Mouse (Mus musculus) neural tube, embryonic 15.5 days (tissue): ENCODE measurements around the gene Il9r. TPM values are rescaled to one million over a fixed set of nuclear protein-coding genes. Genes with fewer than 3 reads are reported as not detected.
"Not testable (repeated sequence)": the region's sequence is repeated elsewhere in the genome, so short reads cannot be mapped to it uniquely, and the experiment has no call there.

ENCODE experiments used
- ATAC-seq: fragments of 200-750 bp; cut with Nextera tagmentation; 2 replicates; pipeline ENCODE4 v1.8.0; 2017; ENCODE audit warnings: mild to moderate bottlenecking, moderate TSS enrichment, moderate library complexity; ENCODE audit not compliant: low FRiP score
- H3K27ac ChIP-seq: fragments of 300-500 bp; sonication (generic); replicated peaks from 2 replicates; pipeline ENCODE4 v1.5.1; 2015; ENCODE audit warnings: mild to moderate bottlenecking, inconsistent platforms
- H3K27me3 ChIP-seq: fragments of 300-500 bp; sonication (generic); replicated peaks from 2 replicates; pipeline ENCODE4 v1.6.1; 2015; ENCODE audit warnings: inconsistent platforms
- H3K36me3 ChIP-seq: fragments of 300-500 bp; sonication (generic); 2 replicates; pipeline ENCODE4 v1.6.1; 2015; ENCODE audit warnings: inconsistent platforms
- H3K4me1 ChIP-seq: fragments of 300-500 bp; sonication (generic); 2 replicates; pipeline ENCODE4 v1.6.1; 2015; ENCODE audit warnings: inconsistent platforms
- H3K4me2 ChIP-seq: fragments of 300-500 bp; sonication (generic); 2 replicates; pipeline ENCODE4 v1.6.1; 2015; ENCODE audit warnings: inconsistent platforms, mild to moderate bottlenecking, moderate library complexity
- H3K4me3 ChIP-seq: fragments of 300-500 bp; sonication (generic); replicated peaks from 2 replicates; pipeline ENCODE4 v1.5.1; 2015; ENCODE audit warnings: mild to moderate bottlenecking, inconsistent platforms
- H3K9ac ChIP-seq: fragments of 300-500 bp; sonication (generic); replicated peaks from 2 replicates; pipeline ENCODE4 v1.6.1; 2015; ENCODE audit warnings: mild to moderate bottlenecking, inconsistent platforms
- H3K9me3 ChIP-seq: fragments of 300-500 bp; sonication (generic); replicated peaks from 2 replicates; pipeline ENCODE4 v1.6.1; 2016; ENCODE audit warnings: inconsistent platforms
- WGBS: fragments of 180-500 bp; shearing (Covaris S2); methylation state at CpG from one replicate; pipeline ENCODE4 v1.1.7; 2015; ENCODE audit warnings: mixed read lengths; 5-methylcytosine and 5-hydroxymethylcytosine counted together
- polyA plus RNA-seq: library from polyadenylated mRNA; unstranded; fragments of >200 nt; fragmentation: Nextera tagmentation; extraction: Ambion mirVana; gene quantifications from 2 replicates; pipeline ENCODE4 v1.2.1, GENCODE M21; 2015

Gene Il9r
- polyA plus RNA-seq, 1 experiment from 2014 or later = not detected

DNA sequence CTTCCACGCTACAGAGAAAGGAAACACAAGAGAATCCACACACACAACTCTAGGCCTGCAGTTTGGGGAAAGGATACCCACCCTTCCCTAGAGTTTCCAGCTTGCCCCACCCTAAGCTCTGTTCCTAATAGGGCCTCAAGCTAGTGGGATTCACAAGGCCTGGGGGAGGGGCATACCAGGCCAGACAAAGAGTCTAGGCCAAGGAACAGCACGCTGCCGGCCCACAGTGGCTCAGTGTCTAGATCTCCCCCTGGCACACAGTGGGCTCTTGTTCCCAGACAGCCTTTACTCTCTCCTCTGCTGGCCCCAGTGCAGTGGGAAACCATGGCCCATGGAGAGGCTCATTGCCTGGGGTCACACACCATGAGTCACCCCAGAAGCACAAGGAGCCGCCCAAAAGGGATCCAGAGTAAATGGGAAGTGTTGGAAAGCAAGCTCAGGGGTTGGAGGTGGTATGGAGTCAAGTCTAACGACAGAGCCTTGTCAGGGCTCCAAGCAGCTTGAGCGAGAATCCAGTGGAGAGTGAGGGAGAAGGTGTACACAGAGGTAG lies 18.5 kb upstream of the Il9r start:
- peaks cover 21% of the 10 kb centered on the region; the same call in 1 of the 2 replicates for H3K27me3 ChIP-seq
- H3K4me1 ChIP-seq = peaks cover 52% of the 10 kb centered on the region
- no peak overlapping the region for H3K4me3 ChIP-seq
- peak overlapping the region; percentile 6; the same call in 1 of the 2 replicates for H3K4me2 ChIP-seq
- no peak overlapping the region for H3K9ac ChIP-seq
- no peaks in the 10 kb centered on the region for H3K9me3 ChIP-seq
- no peak for ATAC-seq
- no peaks in the 10 kb centered on the region for H3K36me3 ChIP-seq
- H3K27ac ChIP-seq = no peak overlapping the region
- 50% methylated on average over 6 of the region's 6 CpGs for WGBS

DNA sequence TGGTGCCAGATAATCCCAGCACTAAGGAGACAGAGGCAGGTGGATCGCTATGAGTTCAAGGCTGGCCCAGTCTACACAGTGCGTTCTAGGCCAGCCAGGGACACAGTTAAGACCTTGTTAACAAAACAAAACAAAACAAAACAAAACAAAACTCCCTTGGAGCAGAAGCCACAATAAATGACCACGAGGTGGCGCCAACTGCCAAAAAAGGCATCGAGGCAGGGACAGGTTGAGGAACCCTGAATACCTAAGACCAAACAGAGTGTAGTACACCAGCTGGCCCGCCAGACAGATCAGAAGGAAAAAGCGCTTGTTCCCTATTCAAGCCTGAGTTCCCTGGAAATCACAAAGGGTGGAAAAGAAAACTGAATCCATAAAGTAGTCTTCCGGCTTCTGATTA lies 16.8 kb upstream of the Il9r start:
- Histone ChIP-seq H3K4me2 (no peak overlapping the region), H3K27me3 (0 out of 2 replicates have a peak, but pooled peaks cover 8% of the 10 kb centered on the region), H3K36me3 (no peaks in the 10 kb centered on the region), H3K27ac (no peak overlapping the region), H3K4me1 (peaks cover 39% of the 10 kb centered on the region), H3K9ac (no peak overlapping the region), H3K9me3 (no peaks in the 10 kb centered on the region), H3K4me3 (no peak overlapping the region)
- no peak for ATAC-seq
- WGBS = 25% methylated on average over 8 of the region's 8 CpGs

DNA sequence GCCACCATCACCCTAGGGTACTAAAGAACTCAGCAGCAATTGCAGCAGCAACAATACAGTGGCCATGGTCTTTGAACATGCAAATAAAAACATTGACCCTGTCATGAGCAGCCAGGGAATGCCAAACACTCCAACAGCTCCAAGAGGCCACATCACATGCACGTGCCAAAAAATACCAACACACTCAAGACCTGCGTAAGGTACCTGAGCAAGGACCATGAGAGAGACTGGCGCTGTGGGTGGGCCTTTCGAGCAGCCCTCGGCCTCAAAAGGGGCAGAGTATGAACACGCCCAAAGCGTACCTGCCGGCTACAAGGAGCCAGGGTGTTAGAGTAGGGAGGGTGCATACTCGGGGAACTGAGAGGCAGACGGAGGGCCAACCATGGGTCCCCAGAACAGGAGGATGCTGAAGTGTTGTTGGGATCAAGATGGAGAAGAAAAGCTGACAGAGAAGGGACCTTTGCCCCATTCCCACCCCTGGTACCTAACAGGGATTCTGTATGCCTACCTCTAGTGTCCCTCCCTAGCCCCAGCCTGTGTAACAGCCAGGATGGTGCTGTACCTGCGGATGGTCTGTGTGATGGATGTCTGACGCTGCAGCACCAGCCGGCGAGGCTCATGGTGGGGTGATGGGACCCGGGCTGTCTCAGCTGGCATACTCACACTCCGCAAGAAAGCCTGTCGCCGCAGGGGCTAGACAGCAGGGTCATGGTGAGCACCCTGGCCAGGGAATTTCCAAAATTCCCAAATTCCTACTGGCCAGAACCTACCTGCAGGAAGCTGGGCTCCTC lies 15.5 kb upstream of the Il9r start:
- peaks cover 7% of the 10 kb centered on the region; the same call in 1 of the 2 replicates for H3K36me3 ChIP-seq
- no peak overlapping the region for H3K4me3 ChIP-seq
- H3K9ac ChIP-seq = no peak overlapping the region
- H3K4me2 ChIP-seq = no peak overlapping the region
- H3K9me3 ChIP-seq = no peaks in the 10 kb centered on the region
- WGBS = 95% methylated on average over 18 of the region's 18 CpGs
- H3K27ac ChIP-seq = no peak overlapping the region
- H3K27me3 ChIP-seq = no peaks in the 10 kb centered on the region
- ATAC-seq = no peak
- peaks cover 27% of the 10 kb centered on the region for H3K4me1 ChIP-seq

DNA sequence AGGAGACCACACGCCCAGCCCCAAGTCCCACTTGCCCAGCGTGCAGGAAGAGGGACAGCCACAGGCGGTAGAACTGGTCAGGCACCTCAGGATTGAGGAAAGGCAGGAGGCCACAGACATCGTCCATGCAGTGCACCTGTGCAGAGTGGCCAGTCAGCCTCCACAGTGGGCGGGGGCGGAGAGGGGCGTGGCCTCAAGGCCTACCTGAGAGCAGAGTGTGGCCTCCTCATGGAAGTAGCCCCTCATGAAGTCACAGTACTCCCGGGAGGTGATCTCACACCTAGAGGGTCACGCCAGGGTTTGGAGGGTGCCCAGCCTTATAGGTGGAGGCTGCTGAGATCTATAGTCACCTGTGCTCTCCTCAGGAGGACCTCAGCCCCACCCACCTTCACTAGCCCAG lies 10.5 kb upstream of the Il9r start:
- H3K36me3 ChIP-seq = peaks cover 32% of the 10 kb centered on the region
- H3K4me3 ChIP-seq = no peak overlapping the region
- H3K27me3 ChIP-seq = no peaks in the 10 kb centered on the region
- no peak overlapping the region for H3K4me2 ChIP-seq
- 93% methylated on average over 9 of the region's 9 CpGs for WGBS
- H3K4me1 ChIP-seq = peaks cover 6% of the 10 kb centered on the region
- no peak overlapping the region for H3K9ac ChIP-seq
- no peak overlapping the region for H3K27ac ChIP-seq
- no peak for ATAC-seq
- no peaks in the 10 kb centered on the region for H3K9me3 ChIP-seq

DNA sequence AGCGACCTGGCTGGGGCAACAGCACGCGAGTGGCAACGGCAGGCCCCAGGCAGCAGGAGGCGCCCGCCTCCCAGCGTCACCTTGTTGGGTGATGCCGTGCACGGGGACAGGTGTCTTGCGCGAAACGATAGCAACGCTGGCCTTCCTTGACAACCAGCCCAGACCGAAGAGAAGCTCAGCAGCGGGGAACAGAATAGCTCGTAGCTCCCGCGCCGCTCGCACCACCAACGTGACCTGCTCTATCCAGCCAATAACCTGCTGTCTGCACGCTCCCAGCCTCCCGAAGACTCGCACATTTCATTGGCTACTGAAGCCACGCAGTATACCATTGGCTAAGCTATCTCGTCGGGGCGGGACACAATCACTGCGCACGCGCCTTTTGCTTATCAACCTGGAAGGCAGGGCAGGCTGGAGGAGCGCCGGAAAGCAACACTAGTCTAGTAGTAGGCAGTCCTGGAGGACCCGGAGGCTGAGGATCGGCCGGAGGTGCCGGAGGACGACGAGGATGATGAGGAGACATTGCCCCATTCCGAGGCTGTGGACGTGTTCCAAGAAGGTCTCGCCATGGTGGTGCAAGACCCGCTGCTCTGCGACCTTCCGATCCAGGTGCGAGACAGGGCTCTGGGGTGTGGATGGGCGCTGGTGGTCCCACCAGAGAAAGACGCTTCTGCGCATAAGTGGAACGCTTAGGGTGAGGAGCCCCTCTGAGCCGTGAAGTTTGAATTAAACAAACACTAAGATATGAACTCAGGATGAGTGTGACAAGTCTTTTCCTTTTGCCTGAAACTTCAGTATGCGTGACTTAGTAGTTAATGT lies 5.2 kb upstream of the Il9r start, which contains the start of gene Snrnp25:
Gene Snrnp25, plus strand, starts transcription at position 358 of the 816 bp plus-strand sequence.
- under 1% methylated on average over 52 of the region's 52 CpGs for WGBS
- H3K4me1 ChIP-seq = peaks cover 12% of the 10 kb centered on the region
- 0 out of 2 replicates have a peak within 1 kb of the TSS, but pooled peaks have one; percentile 60 for H3K27ac ChIP-seq
- peak within 1 kb of the TSS; percentile 77 for H3K9ac ChIP-seq
- H3K27me3 ChIP-seq = 0 out of 2 replicates have a peak, but pooled peaks cover 2% of the 10 kb centered on the region
- H3K4me2 ChIP-seq = peak within 1 kb of the TSS; percentile 91
- peak within 1 kb of the TSS; percentile 72 for H3K4me3 ChIP-seq
- ATAC-seq = peak; percentile 100
- H3K9me3 ChIP-seq = no peaks in the 10 kb centered on the region
- H3K36me3 ChIP-seq = peaks cover 22% of the 10 kb centered on the region

DNA sequence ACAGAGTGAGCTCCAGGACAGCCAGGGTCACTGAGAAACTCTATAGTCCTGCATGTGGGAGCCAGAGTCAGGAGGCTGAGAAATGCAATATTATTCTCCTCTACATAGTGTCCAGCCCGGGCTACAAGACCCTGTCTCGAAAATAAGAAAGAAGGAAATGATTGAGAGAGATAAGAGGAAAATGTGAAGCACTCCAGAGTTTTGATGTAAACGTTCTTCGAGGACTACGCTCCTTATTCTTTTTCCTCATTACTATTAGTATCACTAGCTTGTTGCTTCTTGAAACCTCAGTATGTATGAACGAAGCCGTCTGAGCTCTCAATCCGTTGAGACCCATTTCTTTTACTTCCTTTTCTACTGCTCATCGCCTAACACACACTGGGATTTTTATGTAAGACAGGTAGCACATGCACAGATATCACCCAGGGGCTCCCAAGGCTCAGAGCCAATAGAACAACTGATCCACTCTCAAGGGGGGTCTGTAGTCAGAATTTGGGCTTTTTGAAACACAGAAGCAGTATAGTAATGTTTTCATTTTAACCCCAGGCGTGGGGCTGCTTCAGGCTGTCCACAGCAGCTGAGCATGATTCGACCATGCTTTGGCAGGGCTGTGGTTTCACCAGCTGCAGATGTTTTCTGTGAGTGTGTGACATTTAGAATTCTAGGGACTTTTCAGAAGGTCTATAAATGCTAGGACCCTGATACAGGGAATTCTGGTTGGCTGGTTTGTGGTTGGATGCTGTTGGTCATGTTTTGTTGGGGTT lies 2.0 kb upstream of the Il9r start:
- Histone ChIP-seq H3K9ac (no peak overlapping the region), H3K4me2 (no peak overlapping the region), H3K4me1 (peaks cover 12% of the 10 kb centered on the region), H3K27me3 (0 out of 2 replicates have a peak, but pooled peaks cover 2% of the 10 kb centered on the region), H3K9me3 (no peaks in the 10 kb centered on the region), H3K27ac (no peak overlapping the region), H3K4me3 (no peak overlapping the region), H3K36me3 (no peaks in the 10 kb centered on the region)
- WGBS = 80% methylated on average over 11 of the region's 11 CpGs
- no peak for ATAC-seq

DNA sequence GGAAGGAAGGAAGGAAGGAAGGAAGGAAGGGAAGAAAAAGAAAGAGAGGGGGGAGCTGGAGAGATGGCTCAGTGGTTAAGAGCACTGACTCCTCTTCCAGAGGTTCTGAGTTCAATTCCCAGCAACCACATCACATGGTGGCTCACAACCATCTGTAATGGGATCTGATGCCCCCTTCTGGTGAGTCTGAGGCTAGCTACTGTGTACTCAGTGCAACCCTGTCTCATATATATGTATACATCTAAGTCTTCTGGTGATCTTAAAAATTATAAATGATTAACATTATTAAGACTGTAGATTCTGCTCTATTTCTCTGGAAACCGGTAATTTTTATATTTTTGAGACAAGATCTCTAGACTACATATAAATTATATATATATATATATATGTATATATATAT lies 913 bp upstream of the Il9r start:
- not testable (repeated sequence) for H3K9ac ChIP-seq, H3K36me3 ChIP-seq, H3K4me3 ChIP-seq, H3K9me3 ChIP-seq, H3K27me3 ChIP-seq, H3K4me2 ChIP-seq, H3K27ac ChIP-seq, ATAC-seq
- WGBS = 70% methylated on average over 1 of the region's 1 CpGs
- peaks cover 10% of the 10 kb centered on the region for H3K4me1 ChIP-seq

DNA sequence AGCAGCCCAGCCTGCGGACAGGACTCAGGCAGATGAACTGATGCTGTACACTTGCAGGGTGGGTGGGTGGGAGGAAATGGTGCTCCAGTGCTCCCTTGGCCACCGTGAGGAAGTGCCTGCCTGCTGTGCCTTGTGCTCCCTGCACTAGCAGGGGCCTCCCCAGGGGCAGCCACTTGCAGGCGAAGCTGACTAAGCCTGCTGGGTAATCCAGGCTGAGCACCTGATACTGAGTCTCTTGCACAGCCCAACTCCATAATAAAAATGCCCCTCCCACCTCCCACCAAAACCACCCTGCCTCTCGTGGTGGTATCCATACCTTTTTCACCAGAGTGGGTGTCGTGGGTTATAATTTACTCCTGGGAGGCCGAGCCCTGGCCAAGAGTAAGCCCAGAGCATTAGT lies 849 bp downstream of the Il9r start:
- Histone ChIP-seq H3K36me3 (no peaks in the 10 kb centered on the region), H3K27me3 (0 out of 2 replicates have a peak, but pooled peaks cover 2% of the 10 kb centered on the region), H3K27ac (no peak overlapping the region), H3K9ac (no peak overlapping the region), H3K4me3 (no peak overlapping the region), H3K9me3 (no peaks in the 10 kb centered on the region), H3K4me1 (no peaks in the 10 kb centered on the region), H3K4me2 (no peak overlapping the region)
- no peak for ATAC-seq
- WGBS = 53% methylated on average over 6 of the region's 6 CpGs

DNA sequence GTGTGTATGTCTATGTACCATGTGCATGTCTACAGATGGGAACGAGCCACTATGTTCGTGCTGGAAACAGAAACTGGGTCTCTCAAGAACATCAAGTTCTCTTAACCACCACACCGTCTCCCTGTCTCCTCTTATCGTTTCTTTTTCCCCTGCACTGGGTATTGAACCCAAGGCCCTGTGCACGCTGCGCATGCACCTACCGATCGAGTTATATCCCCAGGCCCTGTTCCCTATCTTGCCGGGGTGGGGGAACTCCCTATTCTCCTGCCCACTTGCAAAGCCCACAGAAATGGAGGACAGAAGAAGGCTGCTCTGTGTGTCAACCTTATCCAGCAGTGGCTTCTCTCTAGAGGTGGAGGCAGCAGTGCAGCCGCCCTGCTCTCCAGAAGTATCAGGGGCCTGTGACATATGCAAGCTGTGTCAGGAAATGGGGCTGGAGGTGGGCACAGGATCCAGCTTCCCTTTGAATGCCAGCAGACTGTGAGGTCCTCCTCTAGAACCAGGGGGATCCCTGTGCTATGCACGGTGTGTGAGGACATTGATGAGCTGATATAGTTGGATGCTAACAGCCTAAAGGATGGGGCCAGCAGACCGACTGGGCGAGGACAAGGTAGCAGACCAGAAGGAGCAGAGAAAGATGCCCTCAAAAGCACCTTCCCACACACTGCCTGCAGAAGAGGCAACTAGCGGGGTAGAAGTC lies 1.7 kb downstream of the Il9r start:
- Histone ChIP-seq H3K4me2 (no peak overlapping the region), H3K27me3 (no peaks in the 10 kb centered on the region)

DNA sequence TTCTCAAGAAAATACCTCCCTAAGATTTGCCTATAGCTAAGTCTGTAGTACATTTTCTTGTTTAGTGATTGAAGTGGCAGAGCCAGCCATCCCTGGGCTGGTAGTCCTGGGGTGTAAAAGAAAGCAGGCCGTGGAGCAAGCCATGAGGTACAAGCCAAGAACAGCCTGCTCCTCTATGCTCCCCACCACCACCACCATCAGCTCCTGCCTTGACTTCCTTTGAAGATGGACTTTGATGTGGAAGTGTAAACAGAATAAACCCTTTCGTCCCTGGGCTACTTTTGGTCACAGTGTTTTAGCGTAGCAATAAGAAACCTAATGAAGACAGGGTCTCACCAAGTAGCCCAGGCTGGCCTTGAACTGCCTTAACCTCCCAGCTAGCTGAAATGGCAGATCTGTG lies 2.3 kb downstream of the Il9r start:
- Histone ChIP-seq H3K36me3 (no peaks in the 10 kb centered on the region), H3K27ac (no peak overlapping the region), H3K4me2 (no peak overlapping the region), H3K4me1 (no peaks in the 10 kb centered on the region), H3K4me3 (no peak overlapping the region), H3K9me3 (no peaks in the 10 kb centered on the region), H3K9ac (no peak overlapping the region), H3K27me3 (no peaks in the 10 kb centered on the region)
- ATAC-seq = no peak
- WGBS = 48% methylated on average over 3 of the region's 3 CpGs

More for the DNA sequence above, 1.7 kb downstream of the Il9r start:
- no peak for ATAC-seq
- no peaks in the 10 kb centered on the region for H3K36me3 ChIP-seq
- no peak overlapping the region for H3K9ac ChIP-seq
- no peak overlapping the region for H3K27ac ChIP-seq
- H3K4me3 ChIP-seq = no peak overlapping the region
- H3K9me3 ChIP-seq = no peaks in the 10 kb centered on the region
- WGBS = 75% methylated on average over 14 of the region's 14 CpGs
- H3K4me1 ChIP-seq = no peaks in the 10 kb centered on the region
